Mouse (Mus musculus): ENCODE measurements around the gene Atp6v1c2. TPM values are rescaled to one million over a fixed set of nuclear protein-coding genes. Genes with fewer than 3 reads are reported as not detected.

Gene Atp6v1c2
- total and polyA plus RNA-seq, 3 experiments, result 0.19 to 0.42 TPM; not detected in 1

DNA sequence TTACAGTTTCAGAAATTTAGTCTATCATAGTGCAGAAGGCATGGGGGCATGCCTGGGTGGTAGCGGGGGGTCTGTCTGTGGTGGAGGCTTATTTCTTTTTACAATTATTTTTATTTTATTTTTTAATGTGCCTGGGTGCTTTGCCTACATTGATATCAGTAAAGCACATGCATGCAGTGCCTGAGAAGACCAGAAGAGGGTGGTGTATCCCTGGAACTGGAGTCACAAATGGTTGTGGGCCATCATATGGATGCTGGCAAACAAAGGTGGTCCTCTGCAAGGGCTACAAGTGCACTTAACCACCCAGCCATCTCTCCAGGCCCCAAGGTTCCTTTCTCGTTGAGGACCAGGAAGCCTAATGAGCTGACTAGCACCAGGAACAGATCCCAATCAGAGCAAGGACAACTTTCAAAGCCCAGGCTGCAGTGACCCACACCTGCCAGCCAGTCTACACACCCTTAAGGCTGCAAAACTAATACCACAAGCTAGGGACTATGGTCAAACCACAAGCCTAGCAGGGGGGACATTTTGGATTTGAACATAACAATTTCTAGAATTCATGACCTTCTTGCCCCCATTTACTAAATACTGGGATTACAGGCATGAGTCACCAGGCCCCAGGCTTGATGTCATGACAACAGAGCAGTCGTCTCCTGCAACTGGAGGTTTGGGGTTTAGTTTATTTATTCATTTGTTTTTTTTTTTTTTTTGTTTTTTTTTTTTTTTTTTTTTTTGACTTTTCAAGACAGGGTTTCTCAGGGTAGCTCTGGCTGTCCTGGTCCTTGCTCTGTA lies 10.2 kb upstream of the Atp6v1c2 start:
- H3K9me3 ChIP-seq (replicated peaks; ENCODE audit: low read length), result no peaks in the 10 kb centered on the region
- peak; percentile 20 for DNase-seq (ENCODE audit: extremely low read depth)
- H3K4me3 ChIP-seq (replicated peaks in 1 of 3; ENCODE audit: low read depth in 2 of 3, low read length in 2 of 3, poor library complexity in 1 of 3), result no peak overlapping the region
- TF ChIP-seq MYC (IDR thresholded peaks at IDR 0.05; ENCODE audit: low read depth, low read length), result 0 out of 2 replicates have a peak, but pooled peaks have one; percentile 23
- peak; percentile 42 to 62; a peak in 3 of 4 replicates for TF ChIP-seq CTCF (conservative IDR thresholded peaks at IDR 0.05 in 1 of 2, IDR thresholded peaks at IDR 0.05 in 1 of 2; ENCODE audit: low read depth in 2 of 2, low read length in 2 of 2)
- no peak for TF ChIP-seq MAFK (IDR thresholded peaks at IDR 0.05; ENCODE audit: insufficient replicate concordance, low read length)
- no peak for TF ChIP-seq PAX5 (IDR thresholded peaks at IDR 0.05; ENCODE audit: low read length)
- peak; percentile 56 for TF ChIP-seq RAD21 (IDR thresholded peaks at IDR 0.05; ENCODE audit: low read depth, low read length)
- peak; percentile 31; the same call in 1 of the 2 replicates for TF ChIP-seq SMC3 (IDR thresholded peaks at IDR 0.05; ENCODE audit: low read depth, low read length)
- H3K4me2 ChIP-seq (ENCODE audit: insufficient read depth, low read depth, poor library complexity, severe bottlenecking), result no peak overlapping the region
- H3K79me2 ChIP-seq (replicated peaks; ENCODE audit: control insufficient read depth, extremely low read depth, insufficient read depth, poor library complexity, severe bottlenecking), result no peaks in the 10 kb centered on the region
- dilution Hi-C loops (cut with MboI; ENCODE audit: extremely low pct_ligation_motif_present, extremely low pct_unique_long_range_greater_than_20kb, low sequenced_read_pairs) (no loop called here), in situ Hi-C loops (cut with MboI; ENCODE audit: low pct_ligation_motif_present, low pct_unique_long_range_greater_than_20kb, low sequenced_read_pairs) (no loop called here)
- peaks cover 10% of the 10 kb centered on the region for H3K27me3 ChIP-seq (replicated peaks)
- H3K36me3 ChIP-seq (replicated peaks in 1 of 2; ENCODE audit: control insufficient read depth in 1 of 2, insufficient read depth in 1 of 2, low read length in 1 of 2), result peaks cover 0 to 4% of the 10 kb centered on the region in 2 experiments
- no peak overlapping the region for H3K27ac ChIP-seq (ENCODE audit: insufficient read depth, low read depth)
- no peaks in the 10 kb centered on the region for H3K4me1 ChIP-seq (ENCODE audit: control insufficient read depth in 1 of 2, insufficient read depth in 2 of 2)
- no peak overlapping the region for H3K9ac ChIP-seq (ENCODE audit: insufficient read depth, low read depth)

DNA sequence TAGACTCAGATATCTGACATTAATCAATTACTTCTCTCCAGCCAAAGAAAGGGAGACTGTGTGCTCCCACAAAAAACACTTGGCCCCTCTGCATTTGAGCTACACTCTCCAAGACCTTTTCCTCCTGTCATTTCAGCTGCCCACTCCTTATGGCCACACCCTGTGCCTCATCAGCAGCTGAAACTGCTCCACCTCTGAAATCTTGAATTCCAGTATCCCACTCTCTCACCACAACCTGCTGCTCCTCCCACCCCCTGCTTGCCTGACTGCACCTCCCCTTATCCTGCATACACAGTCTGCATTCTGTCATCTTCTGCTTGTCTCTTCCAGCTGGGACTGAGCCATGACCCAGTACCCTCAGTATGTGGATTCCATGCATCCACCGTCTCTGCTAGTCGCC lies 9.2 kb upstream of the Atp6v1c2 start:
- Histone ChIP-seq H3K36me3 (replicated peaks in 1 of 2; ENCODE audit: control insufficient read depth in 1 of 2, insufficient read depth in 1 of 2, low read length in 1 of 2) (no peaks in the 10 kb centered on the region), H3K4me2 (ENCODE audit: insufficient read depth, low read depth, poor library complexity, severe bottlenecking) (no peak overlapping the region), H3K9me3 (replicated peaks; ENCODE audit: low read length) (no peaks in the 10 kb centered on the region), H3K9ac (ENCODE audit: insufficient read depth, low read depth) (no peak overlapping the region), H3K27me3 (replicated peaks) (peaks cover 10% of the 10 kb centered on the region), H3K27ac (ENCODE audit: insufficient read depth, low read depth) (no peak overlapping the region), H3K4me3 (replicated peaks in 1 of 3; ENCODE audit: low read depth in 2 of 3, low read length in 2 of 3, poor library complexity in 1 of 3) (no peak overlapping the region), H3K79me2 (replicated peaks; ENCODE audit: control insufficient read depth, extremely low read depth, insufficient read depth, poor library complexity, severe bottlenecking) (no peaks in the 10 kb centered on the region), H3K4me1 (ENCODE audit: control insufficient read depth in 1 of 2, insufficient read depth in 2 of 2) (no peaks in the 10 kb centered on the region)
- dilution Hi-C loops (cut with MboI; ENCODE audit: extremely low pct_ligation_motif_present, extremely low pct_unique_long_range_greater_than_20kb, low sequenced_read_pairs) (no loop called here), in situ Hi-C loops (cut with MboI; ENCODE audit: low pct_ligation_motif_present, low pct_unique_long_range_greater_than_20kb, low sequenced_read_pairs) (no loop called here)
- no peak for TF ChIP-seq MYC (IDR thresholded peaks at IDR 0.05; ENCODE audit: low read depth, low read length)
- TF ChIP-seq USF2 (conservative IDR thresholded peaks at IDR 0.05; ENCODE audit: low read depth, low read length), result no peak
- no peak for TF ChIP-seq POLR2A (IDR thresholded peaks at IDR 0.05; ENCODE audit: low read depth, low read length)
- TF ChIP-seq SIN3A (IDR thresholded peaks at IDR 0.05; ENCODE audit: low read length), result no peak
- TF ChIP-seq ZC3H11A (IDR thresholded peaks at IDR 0.05; ENCODE audit: low read depth, low read length), result no peak
- TF ChIP-seq SMC3 (IDR thresholded peaks at IDR 0.05; ENCODE audit: low read depth, low read length), result no peak
- no peak for TF ChIP-seq CTCF (conservative IDR thresholded peaks at IDR 0.05 in 1 of 2, IDR thresholded peaks at IDR 0.05 in 1 of 2; ENCODE audit: low read depth in 2 of 2, low read length in 2 of 2)
- TF ChIP-seq EP300 (IDR thresholded peaks at IDR 0.05; ENCODE audit: low read length), result no peak
- TF ChIP-seq GABPA (IDR thresholded peaks at IDR 0.05; ENCODE audit: insufficient replicate concordance, low read depth, low read length), result no peak
- no peak for TF ChIP-seq PAX5 (IDR thresholded peaks at IDR 0.05; ENCODE audit: low read length)
- TF ChIP-seq ZMIZ1 (IDR thresholded peaks at IDR 0.05; ENCODE audit: low read depth, low read length), result no peak
- TF ChIP-seq ZNF384 (IDR thresholded peaks at IDR 0.05; ENCODE audit: low read depth, low read length), result no peak
- TF ChIP-seq MEF2A (IDR thresholded peaks at IDR 0.05; ENCODE audit: borderline replicate concordance, low read depth, low read length), result no peak
- TF ChIP-seq NELFE (IDR thresholded peaks at IDR 0.05; ENCODE audit: low read depth, low read length), result no peak
- TF ChIP-seq HCFC1 (IDR thresholded peaks at IDR 0.05; ENCODE audit: low read depth, low read length), result no peak
- TF ChIP-seq ZKSCAN1 (IDR thresholded peaks at IDR 0.05; ENCODE audit: borderline replicate concordance, low read depth, low read length), result no peak
- TF ChIP-seq MAX (IDR thresholded peaks at IDR 0.05; ENCODE audit: low read length), result no peak
- TF ChIP-seq RCOR1 (conservative IDR thresholded peaks at IDR 0.05; ENCODE audit: low read depth, low read length), result no peak
- no peak for TF ChIP-seq UBTF (IDR thresholded peaks at IDR 0.05; ENCODE audit: low read depth, low read length)
- TF ChIP-seq RAD21 (IDR thresholded peaks at IDR 0.05; ENCODE audit: low read depth, low read length), result no peak
- DNase-seq (ENCODE audit: extremely low read depth), result no peak

Data from CH12.LX (cell line).